Mouse (Mus musculus) retina, postnatal 1 day (tissue): ENCODE measurements around the gene Smoc1.

Experiments used
- DNase-seq: peaks from one replicate; pipeline ENCODE4 v3.0.0-alpha.2; 2012

Smoc1 gene

GRCm38 (mm10) chr12:81235456-81236330 lies 209.1 kb downstream of the Smoc1 start:
- no peak for DNase-seq
